Mouse (Mus musculus): ENCODE results near the gene Rbm47.

DNA sequence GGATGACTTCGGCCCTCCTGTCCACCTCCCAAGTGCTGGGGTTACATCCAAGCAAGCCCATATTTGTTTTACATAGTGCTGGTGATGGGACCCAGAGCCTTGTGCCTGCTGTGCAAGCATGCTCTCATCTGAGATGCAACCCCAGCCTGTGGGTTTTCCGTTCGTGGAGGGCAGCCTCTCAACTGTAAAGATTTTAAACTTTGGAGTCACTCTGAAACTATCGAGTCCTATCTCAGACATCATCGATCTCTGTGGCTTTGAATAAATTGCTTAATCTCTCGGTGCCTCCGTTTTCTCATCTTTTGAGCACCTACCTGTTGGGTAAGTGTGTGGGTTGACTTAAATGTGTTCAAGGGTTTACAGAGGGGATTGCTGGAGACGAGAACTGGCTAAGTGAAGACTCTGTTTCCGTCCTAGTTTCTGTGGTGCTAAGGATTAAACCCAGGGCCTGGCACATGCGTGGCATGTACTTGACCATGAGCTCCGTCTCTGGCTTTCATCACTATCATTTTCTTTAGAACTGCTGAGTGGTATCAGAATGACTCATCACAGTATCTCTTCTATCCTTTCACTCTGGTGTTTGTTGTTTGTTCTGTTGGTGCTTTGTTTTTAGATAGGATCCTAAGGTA is 20.4 kb upstream of the Rbm47 start:
- TF ChIP-seq CTCF (IDR thresholded peaks at IDR 0.05; ENCODE audit: extremely low read depth, insufficient read length, insufficient replicate concordance, low read depth, low read length) (no peak), POLR2A (IDR thresholded peaks at IDR 0.05; ENCODE audit: low read depth, low read length) (no peak)

All from small intestine, adult 2 months (tissue).